Mouse (Mus musculus) lung, postnatal 14 days (tissue): ENCODE data around the gene Mdm2.

Source experiments
- DNase-seq: peaks from one replicate; pipeline ENCODE4 v3.0.0; 2021

Gene Mdm2

DNA sequence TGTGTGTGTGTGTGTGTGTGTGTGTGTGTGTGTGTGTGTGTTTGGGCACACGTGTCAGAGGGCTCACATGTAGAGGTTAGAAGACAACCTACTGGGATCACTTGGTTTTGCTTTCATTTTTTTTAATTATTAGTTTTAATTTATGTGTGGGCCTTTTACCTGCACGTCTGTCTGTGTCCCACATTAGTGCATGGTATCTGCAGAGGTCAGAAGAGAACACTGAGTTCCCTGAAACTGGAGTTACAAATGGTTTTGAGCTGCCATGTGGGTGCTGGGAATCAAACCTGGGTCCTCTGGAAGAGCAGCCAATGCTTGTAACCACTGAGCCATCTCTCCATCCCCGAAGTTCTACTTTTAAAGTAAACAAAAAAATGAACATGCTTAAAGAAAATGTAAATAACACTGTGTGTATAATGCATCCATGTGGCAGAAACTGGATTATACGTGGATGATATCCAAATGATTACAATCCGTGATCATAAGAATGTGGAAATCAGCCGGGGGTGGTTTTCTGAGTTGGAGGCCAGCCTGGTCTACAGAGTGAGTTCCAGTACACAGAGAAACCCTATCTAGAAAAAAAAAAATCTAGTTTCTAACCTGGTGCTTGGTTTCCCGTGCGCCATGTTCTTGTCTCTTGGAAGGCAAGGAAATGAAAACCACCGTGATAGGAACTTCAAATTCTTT lies 43.5 kb downstream of the Mdm2 start:
- no peak for DNase-seq

DNA sequence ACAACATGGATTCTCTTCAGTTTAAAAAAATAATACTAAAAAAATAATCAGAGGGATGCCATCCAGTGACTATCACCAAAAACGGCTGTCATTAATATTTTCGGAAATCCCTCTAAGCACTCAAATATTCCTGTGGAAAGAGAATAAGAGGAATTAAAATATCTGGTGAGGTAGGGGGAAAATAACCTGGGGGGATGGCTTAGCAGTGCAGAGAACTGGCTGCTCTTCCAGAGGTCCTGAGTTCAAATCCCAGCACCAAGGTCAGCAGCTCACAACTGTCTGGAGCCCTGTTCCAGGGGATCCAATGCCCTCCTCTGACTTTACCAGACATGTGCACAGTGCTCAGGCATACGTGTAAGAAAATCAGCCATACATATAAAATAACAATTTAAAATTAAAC lies 44.2 kb downstream of the Mdm2 start:
- no peak for DNase-seq

- no peak for DNase-seq
Measured at GRCm38 (mm10) chr10:117665376-117666275, 44.9 kb downstream of the Mdm2 start.

DNA sequence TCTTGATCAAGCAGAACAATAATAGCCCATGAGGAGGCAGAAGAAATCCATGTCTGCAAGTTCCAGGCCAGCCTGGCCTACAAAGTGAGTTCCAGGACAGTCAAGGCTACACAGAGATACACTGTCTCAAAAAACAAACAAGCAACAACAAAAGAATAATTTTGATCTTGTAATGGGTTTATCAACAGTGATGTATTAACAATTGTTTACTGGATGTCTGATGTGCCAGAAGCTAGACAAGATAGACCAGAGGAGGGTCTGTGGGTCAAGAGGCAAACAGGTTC lies 45.7 kb downstream of the Mdm2 start:
- no peak for DNase-seq

DNA sequence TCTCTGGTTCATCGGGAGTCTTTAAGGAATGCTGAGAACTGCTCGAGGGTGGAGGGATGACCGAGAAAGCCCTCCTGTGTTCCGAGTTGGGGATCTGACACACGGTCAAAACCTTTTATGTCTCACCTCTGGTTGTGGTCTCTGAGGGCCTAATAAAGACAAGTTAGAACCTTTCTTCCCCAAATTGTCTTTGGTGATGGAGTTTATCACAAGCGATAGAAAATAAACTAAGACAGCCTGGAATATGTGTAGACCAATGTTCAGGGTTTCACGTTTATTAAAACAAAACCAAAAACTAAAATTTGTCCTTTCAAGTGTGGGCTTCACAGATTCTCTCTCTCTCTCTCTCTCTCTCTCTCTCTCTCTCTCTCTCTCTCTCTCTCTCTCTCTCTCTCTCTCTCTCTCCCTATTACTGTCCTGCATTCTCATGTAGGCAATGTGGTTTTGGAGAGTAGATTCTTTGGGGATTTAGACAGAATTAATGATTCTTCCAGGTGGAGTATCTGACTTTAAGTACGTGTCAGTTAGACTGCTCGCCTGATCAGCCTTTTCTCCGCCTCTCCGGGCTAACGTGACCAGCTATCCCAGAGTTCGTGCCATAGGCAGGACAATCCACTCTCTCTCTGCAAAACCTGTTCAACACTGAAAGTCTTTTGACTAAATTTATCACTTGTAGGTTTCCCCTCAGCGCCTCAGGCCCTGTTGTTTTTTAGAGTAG lies 46.2 kb downstream of the Mdm2 start:
- DNase-seq = no peak

- peak; percentile 35 for DNase-seq
Measured at GRCm38 (mm10) chr10:117663865-117664200, 46.7 kb downstream of the Mdm2 start.

GRCm38 (mm10) chr10:117663056-117663864 lies 47.3 kb downstream of the Mdm2 start:
- no peak for DNase-seq

- DNase-seq = no peak
Measured at GRCm38 (mm10) chr10:117662316-117663055, 48.1 kb downstream of the Mdm2 start.

GRCm38 (mm10) chr10:117659819-117660218 lies 50.7 kb downstream of the Mdm2 start:
- DNase-seq = no peak

GRCm38 (mm10) chr10:117659430-117659813 lies 51.1 kb downstream of the Mdm2 start:
- DNase-seq = no peak

GRCm38 (mm10) chr10:117658522-117659429 lies 51.8 kb downstream of the Mdm2 start:
- no peak for DNase-seq

GRCm38 (mm10) chr10:117657659-117658306 lies 52.8 kb downstream of the Mdm2 start:
- no peak for DNase-seq

- DNase-seq = no peak
Measured at GRCm38 (mm10) chr10:117656985-117657658, 53.4 kb downstream of the Mdm2 start.

GRCm38 (mm10) chr10:117656662-117656962 lies 53.9 kb downstream of the Mdm2 start:
- DNase-seq = no peak

- no peak for DNase-seq
Measured at GRCm38 (mm10) chr10:117655908-117656661, 54.5 kb downstream of the Mdm2 start.

DNA sequence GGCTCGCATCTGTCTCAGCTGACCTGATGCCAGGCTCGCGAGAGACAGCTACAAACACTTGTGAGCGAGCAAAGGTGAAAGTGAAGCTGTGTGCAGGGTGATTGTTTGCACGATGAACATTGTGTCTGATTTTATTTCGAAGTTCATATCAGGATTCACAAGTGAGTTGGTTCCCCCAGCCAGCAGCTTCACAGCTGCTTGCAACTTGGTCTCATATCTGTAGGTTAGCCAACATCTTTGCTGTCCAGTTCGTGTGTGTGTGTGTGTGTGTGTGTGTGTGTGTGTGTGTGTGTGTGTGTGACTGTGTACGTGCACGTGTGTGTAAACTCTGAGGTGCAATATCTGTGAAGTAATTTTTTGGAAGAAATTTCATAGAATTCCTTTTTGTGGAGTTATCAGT lies 55.1 kb downstream of the Mdm2 start:
- DNase-seq = no peak

GRCm38 (mm10) chr10:117654576-117655123 lies 55.9 kb downstream of the Mdm2 start:
- DNase-seq = no peak

GRCm38 (mm10) chr10:117653779-117654173 lies 56.8 kb downstream of the Mdm2 start:
- DNase-seq = no peak
